Mouse (Mus musculus) olfactory bulb, adult 2 months (tissue): ENCODE data around the gene Thada. TPM values are rescaled to one million over a fixed set of nuclear protein-coding genes. Genes with fewer than 3 reads are reported as not detected.
"Not testable (repeated sequence)": the region's sequence is repeated elsewhere in the genome, so short reads cannot be mapped to it uniquely, and the experiment has no call there.

Source experiments
- H3K27ac ChIP-seq: fragments of 200-500 bp; 2 replicates; pipeline ENCODE4 v1.5.1; 2012; ENCODE audit warnings: low read depth, low read length; ENCODE audit not compliant: insufficient read depth
- H3K4me1 ChIP-seq: fragments of 200-500 bp; 2 replicates; pipeline ENCODE4 v1.6.1; 2012; ENCODE audit warnings: low read length; ENCODE audit not compliant: control insufficient read depth, insufficient read depth
- H3K4me3 ChIP-seq: fragments of 200-500 bp; 2 replicates; pipeline ENCODE4 v1.5.1; 2012; ENCODE audit warnings: mild to moderate bottlenecking, low read depth, low read length, moderate library complexity; ENCODE audit not compliant: insufficient read depth
- CTCF ChIP-seq: fragments of 200-500 bp; IDR thresholded peaks from 2 replicates; pipeline ENCODE4 v1.5.1; 2012; ENCODE audit warnings: low read depth, mild to moderate bottlenecking, low read length, moderate library complexity; ENCODE audit not compliant: insufficient read depth
- POLR2A ChIP-seq: fragments of 200-500 bp; IDR thresholded peaks from 2 replicates; pipeline ENCODE4 v1.6.1; 2012; ENCODE audit warnings: mild to moderate bottlenecking, low read depth, low read length, moderate library complexity; ENCODE audit not compliant: insufficient read depth
- WGBS: fragments of 180-500 bp; shearing (Covaris S2); methylation state at CpG from one replicate; pipeline ENCODE4 v1.1.7; 2018; 5-methylcytosine and 5-hydroxymethylcytosine counted together
- polyA plus RNA-seq: library from polyadenylated mRNA; stranded (reverse); fragments of >200 nt; gene quantifications from 2 replicates; pipeline ENCODE4 v1.2.4, GENCODE M21; 2012; ENCODE audit warnings: low replicate concordance; ENCODE audit not compliant: missing spikeins, insufficient read depth, insufficient read length

The Thada gene
- polyA plus RNA-seq, 1 experiment: not detected

DNA sequence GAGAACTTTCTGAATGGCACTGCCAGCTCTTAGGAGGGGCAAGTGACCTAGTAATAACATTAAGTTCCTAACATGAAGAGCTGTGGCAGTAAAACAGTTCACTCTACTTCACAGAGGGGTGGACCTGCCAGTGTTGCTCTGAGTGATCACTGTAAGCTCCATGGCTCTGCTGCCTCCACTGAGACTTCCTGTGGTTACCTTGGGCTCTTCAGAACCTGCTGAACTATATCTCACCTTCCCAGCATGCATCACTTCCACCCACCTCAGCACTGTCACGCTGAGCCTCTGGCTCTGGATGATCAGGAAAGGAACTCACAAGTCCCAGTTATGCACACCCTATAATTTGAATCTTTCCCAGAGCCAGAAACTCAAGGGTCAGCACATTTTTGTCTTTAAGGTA, 159.9 kb downstream of the Thada start:
- no peaks in the 10 kb centered on the region for H3K4me1 ChIP-seq
- WGBS: 70% methylated on average over 1 of the region's 1 CpGs
- TF ChIP-seq CTCF (no peak), POLR2A (no peak)
- H3K27ac ChIP-seq: no peak overlapping the region
- H3K4me3 ChIP-seq: no peak overlapping the region

DNA sequence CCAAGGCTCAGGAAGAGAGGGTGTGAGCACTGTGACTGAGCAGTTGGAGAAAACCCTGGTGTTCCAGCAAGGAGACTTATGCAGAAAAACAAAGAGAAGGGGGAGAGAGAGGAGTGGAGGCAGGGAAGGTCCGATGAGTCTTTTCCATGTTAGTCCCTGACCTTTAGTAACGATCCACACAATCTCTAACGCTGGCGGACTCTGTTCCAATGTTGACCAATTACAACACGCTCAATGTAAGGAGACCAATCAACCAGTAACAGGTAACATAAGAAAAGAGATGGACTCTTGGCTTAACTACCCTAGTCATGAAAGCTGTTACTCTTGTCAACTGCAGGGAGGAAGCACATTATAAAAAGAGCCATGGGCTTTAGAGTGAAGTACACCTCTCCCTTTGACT, 160.9 kb downstream of the Thada start:
- 95% methylated on average over 5 of the region's 5 CpGs for WGBS
- Histone ChIP-seq H3K27ac (no peak overlapping the region), H3K4me3 (no peak overlapping the region), H3K4me1 (no peaks in the 10 kb centered on the region)
- TF ChIP-seq CTCF (no peak), POLR2A (no peak)

DNA sequence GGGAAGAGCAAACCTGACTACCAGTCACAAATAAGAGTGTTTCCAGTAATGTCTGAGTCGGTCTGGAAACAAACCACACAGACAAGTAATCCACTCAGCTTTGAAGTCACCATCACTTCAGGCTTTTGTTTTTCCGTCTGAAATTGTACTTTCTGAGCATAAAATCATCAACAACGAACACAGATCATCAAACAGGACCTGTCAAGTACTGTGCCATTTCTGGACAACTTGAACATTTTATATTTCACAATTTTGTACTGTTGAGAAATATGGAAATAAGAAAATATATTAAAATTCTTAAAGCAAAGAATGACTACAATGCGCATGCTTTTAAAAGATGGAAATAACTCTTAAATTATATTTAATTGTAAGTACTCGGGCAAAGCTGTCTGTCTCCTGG, 161.9 kb downstream of the Thada start:
- WGBS: 93% methylated on average over 5 of the region's 5 CpGs
- Histone ChIP-seq H3K27ac (no peak overlapping the region), H3K4me1 (no peaks in the 10 kb centered on the region), H3K4me3 (no peak overlapping the region)
- no peak for TF ChIP-seq POLR2A
- TF ChIP-seq CTCF: no peak

DNA sequence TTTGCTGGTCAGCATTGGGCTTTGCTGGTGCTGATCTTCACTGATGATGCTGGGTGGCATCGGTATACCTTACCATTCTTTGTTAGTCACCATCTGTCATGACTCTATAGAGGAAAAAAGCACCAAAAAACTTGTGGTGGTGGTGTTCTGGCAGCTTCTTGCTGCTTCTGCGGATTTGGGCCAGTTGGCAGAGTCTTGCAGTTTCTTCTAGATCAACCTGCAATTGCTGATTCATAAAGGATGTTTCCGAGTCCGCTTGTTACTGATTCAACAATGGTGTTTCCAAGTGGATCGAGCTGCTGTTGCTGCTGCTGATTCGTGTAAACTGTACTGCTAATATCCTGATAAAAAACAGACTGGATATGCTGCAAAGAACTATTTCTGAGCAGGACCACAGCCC, 168.0 kb downstream of the Thada start:
- 90% methylated on average over 6 of the region's 6 CpGs for WGBS

DNA sequence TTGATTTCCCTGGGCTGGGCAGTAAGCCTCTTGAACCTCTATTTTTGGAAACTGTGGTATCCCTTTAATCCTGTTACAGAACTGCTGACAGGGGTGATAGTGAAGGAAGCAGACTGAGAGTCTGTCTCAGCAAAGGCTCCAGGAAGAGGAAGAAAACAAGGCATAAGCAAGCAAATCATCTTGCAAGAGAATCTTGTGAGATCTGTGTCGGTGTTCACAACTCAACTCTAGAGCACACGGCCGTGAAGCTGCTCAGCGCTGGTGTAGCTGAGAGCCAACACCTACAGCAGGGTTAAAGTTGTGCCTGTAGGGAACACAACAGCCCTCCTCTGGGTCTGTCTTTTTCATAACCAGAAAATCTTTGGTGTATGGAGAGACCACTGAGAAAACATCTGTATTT, 172.8 kb downstream of the Thada start:
- Histone ChIP-seq H3K4me1 (no peaks in the 10 kb centered on the region), H3K27ac (no peak overlapping the region), H3K4me3 (no peak overlapping the region)
- no peak for TF ChIP-seq POLR2A
- no peak for TF ChIP-seq CTCF
- WGBS: 80% methylated on average over 4 of the region's 4 CpGs

More for the DNA sequence above, 168.0 kb downstream of the Thada start:
- Histone ChIP-seq H3K27ac (no peak overlapping the region), H3K4me1 (no peaks in the 10 kb centered on the region), H3K4me3 (no peak overlapping the region)
- TF ChIP-seq CTCF: no peak
- TF ChIP-seq POLR2A: no peak

DNA sequence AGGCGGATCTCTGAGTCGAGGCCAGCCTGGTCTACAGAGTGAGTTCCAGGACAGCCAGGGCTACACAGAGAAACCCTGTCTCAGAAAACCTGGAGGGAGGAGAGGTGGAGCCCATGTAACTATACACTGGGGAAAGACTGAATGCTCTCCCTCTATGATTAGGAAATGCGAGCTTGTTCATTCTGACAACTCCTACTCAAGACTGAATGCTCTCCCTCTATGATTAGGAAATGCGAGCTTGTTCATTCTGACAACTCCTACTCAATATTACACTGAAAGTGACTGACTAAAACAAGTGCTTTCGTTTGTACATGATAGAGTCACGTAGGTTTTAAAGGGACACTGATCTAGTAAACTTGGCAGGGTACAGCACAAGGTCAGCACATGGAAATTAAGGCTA, 174.8 kb downstream of the Thada start:
- 84% methylated on average over 6 of the region's 6 CpGs for WGBS
- H3K4me1 ChIP-seq, H3K4me3 ChIP-seq, H3K27ac ChIP-seq: not testable (repeated sequence)

DNA sequence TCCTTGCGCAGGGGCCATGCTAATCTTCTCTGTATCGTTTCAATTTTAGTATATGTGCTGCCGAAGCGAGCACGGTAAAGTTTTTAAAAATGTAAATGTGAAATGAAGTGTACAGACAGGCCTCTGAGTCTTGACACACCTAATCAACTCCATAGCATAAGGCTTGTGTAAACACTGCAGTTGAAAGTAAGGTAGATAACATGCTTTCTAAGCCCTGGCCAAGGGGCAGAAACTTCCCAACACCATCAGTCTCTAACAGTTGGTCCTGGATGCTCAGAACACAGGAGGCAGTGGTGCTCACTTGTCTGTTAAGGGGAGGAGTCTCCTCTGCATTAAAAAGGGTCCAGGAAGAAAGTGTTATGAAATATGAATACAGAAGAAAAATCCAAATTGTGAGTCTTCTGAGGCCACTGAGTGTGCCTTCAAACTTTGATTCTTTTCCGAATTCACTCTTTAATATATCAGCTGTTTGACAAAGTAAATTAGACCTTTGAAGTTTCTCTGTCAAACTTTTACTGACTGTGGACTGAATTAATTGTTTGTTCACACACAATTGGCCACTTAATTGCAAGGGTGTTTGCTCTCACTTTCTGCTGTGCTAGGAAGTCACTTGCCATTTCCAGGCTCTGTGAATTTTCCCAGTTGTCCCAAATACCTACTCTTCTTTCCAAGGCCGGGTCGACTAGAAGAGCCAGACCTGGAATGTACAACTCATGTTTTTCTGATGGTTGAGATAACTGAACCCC, 178.2 kb downstream of the Thada start:
- H3K4me1 ChIP-seq: no peaks in the 10 kb centered on the region
- no peak for TF ChIP-seq POLR2A
- TF ChIP-seq CTCF: no peak
- 92% methylated on average over 8 of the region's 8 CpGs for WGBS
- no peak overlapping the region for H3K27ac ChIP-seq
- H3K4me3 ChIP-seq: no peak overlapping the region

DNA sequence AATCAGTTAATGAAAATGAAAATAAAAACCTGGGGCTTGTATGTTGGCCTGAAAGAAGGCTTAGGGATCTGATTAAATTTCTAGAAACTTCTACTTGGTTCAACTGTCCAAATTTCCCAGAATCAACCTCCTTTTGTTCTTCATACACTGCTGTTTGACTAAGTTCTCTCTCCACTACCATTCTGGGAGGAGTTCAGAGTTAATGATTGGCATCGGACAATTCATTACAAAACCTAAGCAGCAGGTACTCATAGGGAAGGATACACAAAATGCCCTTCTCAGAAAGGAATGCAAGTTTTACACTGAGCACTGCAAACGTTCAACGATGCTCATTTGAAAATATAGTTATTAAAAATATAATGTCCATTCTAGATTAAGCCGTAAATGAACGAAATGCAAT, 179.5 kb downstream of the Thada start:
- TF ChIP-seq POLR2A (no peak), CTCF (no peak)
- H3K4me1 ChIP-seq: no peaks in the 10 kb centered on the region
- no peak overlapping the region for H3K4me3 ChIP-seq
- 99% methylated on average over 5 of the region's 5 CpGs for WGBS
- no peak overlapping the region for H3K27ac ChIP-seq

DNA sequence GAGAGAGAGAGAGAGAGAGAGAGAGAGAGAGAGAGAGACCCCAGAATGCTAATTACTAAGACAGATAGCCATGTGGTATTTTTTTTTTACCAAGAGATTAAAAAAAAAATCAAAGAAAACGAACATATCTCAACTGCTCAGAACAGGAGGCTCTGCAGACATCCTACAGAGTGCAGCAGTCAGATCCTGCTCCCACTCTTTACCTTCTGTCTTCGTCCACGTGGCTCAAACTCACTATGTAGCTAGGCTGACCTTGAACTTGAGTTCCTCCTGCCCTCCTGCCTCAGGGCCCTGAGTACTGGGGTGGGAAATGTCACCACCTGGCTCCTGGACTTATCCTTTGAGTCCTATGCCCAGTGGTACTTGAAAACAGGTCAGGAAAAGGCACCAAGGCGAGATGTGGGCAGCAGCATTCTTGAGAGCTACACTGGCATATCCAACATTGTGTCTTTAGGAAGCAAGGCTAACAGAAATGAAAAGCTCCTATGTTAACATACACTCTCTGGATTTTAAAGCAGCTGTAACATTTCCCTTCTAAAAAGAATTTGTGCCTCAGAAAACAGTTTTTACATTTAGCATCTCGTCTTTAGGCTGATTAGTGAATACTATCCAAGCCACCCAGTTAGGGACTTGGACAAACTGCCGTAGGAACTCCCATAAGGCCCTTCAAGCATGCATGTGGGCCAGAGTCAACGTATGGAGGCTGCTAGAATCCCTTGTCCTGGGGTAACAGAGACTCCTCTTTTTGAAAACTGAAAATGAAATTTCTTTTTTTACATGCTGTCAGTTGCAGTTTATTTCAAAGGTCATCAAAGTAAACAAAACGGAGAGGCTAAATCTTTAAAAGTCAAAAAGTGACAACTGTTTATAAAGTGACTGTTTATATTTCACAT, 183.4 kb downstream of the Thada start:
- no peak overlapping the region for H3K27ac ChIP-seq
- TF ChIP-seq CTCF (no peak), POLR2A (no peak)
- 94% methylated on average over 8 of the region's 8 CpGs for WGBS

DNA sequence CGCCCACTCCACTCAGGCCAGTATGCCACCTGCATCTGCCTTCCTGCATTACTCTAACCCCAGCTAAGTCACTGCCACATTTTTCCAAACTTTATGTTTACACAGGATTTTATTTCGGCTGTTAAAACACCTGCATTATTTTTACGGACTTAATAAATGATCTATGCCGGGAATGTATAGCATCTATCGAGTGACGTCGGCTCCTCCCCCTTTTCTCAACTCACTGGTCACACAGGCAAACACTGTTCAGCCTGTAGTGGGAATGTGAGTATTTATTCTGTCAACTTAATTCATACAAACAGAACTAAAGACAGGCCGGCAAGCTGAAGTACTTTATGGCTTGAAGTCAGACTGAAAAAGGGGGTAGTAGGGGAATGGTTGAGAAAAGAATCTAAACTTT, 187.0 kb downstream of the Thada start:
- WGBS: 87% methylated on average over 8 of the region's 8 CpGs
- H3K4me1 ChIP-seq: peaks cover 10% of the 10 kb centered on the region
- TF ChIP-seq POLR2A (no peak), CTCF (no peak)
- no peak overlapping the region for H3K27ac ChIP-seq
- H3K4me3 ChIP-seq: no peak overlapping the region

More for the DNA sequence above, 183.4 kb downstream of the Thada start:
- Histone ChIP-seq H3K4me1 (no peaks in the 10 kb centered on the region), H3K4me3 (no peak overlapping the region)
